Mouse (Mus musculus) heart, postnatal 25 days (tissue): ENCODE results near the gene Zdhhc5. TPM values are rescaled to one million over a fixed set of nuclear protein-coding genes. Genes with fewer than 3 reads are reported as not detected.

ENCODE experiments used
- DNase-seq: peaks from one replicate; pipeline ENCODE4 v3.0.0; 2022; ENCODE audit warnings: low spot score
- intact Hi-C: fragments of 180-260 bp; cut with DNase I; formaldehyde crosslinking; loops from one replicate; pipeline ENCODE4 v1.15.1; 2025
- total RNA-seq, 2 experiments: library from RNA; stranded (reverse); gene quantifications; 2 replicates each; pipeline ENCODE4 v1.2.3; 2021

The Zdhhc5 gene
- total RNA-seq, result 10 to 100 TPM; 61.4 to 62.1 TPM

DNA sequence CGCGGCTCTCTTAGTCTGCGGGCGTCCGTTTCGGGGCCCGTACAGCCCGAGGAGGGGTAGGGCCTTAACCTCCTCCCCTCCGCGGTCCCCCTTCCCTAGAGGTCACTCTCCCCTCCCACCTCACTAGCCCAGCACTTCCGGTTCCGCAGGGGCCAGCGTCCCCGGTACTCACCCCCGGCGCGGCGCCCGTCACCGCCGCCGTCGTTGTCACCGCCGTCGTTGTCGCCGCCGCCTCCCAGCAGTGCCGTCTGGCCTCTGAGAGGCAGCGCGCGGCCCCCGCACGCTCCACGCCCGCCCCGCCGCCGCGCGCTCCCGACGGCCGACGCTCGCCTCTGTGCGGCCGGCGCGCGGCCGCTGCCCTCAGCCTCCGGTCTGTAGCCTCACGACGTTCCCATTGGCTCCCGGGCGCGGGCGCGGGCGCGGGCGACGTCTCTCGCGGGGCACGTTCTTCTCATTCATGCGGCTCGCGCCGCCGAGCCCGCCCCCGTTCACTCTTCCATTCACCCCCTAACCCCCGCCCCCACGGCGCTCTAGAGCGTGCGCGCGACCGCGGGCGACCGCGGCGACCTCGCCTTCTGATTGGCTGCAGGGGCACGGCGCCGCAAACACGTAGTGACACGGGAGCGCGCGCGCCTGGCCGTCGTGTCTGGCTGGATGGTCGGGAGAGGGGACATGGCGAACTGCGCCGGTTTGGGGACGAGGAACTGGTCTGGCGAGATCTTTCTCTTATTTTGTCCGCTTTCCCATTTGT is at the start of gene Zdhhc5:
TSS of gene Zdhhc5 (minus strand) at position 370 of the 751 bp plus-strand sequence.
- intact Hi-C loops, result loop anchor here (5.0 kb wide), 1 partner anchor 38 kb away; the partner anchor contains the start of genes Gm28635, Med19 and Tmx2
- peak; percentile 98 for DNase-seq

DNA sequence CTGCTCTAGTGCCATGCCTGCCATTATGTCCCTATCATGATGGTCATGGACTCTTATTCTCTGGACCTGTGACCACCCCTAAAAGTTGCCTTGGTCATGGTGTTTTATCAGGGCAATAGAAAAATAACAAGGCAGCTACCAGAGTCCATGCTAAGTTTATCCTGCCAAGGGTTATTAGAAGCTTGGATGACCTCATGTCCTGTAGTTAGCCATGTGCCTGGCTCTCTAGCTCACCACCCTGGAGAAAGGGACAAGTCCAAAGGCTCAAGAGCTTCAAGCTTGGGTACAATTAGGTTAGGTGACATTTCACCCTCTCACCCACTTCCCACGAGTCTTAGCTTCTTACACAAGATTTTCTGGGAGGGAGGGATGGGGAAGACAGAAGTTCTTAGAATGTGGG is 47.8 kb upstream of the Zdhhc5 start:
- intact Hi-C loops, result loop anchor here (5.0 kb wide), 1 partner anchor 34 kb away; the partner anchor contains the start of gene Ube2l6
- DNase-seq, result no peak

DNA sequence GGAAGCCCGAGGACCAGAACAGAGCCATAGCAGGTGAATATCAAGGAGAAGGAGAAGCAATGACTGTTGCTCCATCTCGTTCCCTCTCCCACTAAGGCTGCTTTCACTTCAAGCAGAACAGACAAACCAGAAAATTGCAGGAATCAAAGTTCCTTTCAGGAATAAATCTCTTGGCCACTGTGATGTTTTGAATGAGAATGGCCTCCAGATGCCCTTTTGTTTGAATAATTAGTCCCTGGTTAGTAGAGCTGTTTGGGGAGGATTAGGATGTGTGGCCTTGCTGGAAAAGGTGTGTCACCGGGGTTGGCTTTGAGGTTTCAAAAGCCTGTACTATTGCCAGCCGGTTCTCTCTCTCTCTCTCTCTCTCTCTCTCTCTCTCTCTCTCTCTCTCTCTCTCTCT is 47.3 kb upstream of the Zdhhc5 start:
- no peak for DNase-seq
- intact Hi-C loops, result loop anchor here (5.0 kb wide), 1 partner anchor 35 kb away; the partner anchor contains the start of gene Ube2l6

DNA sequence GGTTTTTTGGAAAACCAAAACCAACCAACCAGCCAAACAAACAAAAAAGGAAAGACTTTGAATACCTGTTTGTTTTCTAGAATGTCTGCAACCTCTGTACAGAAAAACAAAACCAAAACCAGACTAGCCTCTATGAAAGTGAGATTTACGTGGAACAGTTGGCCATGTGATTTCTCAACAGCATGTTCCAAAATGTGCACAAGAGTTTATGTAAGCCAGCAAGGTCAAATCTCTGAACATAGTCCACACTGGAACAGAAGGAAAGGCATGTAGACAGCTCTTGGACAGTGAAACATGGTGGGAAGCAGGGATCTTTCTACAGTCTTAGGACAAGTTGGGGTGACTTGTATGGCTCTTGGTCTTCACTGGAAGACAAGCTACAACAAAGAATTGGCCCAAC is 46.9 kb upstream of the Zdhhc5 start:
- intact Hi-C loops, result loop anchor here (5.0 kb wide), 1 partner anchor 35 kb away; the partner anchor contains the start of gene Ube2l6

DNA sequence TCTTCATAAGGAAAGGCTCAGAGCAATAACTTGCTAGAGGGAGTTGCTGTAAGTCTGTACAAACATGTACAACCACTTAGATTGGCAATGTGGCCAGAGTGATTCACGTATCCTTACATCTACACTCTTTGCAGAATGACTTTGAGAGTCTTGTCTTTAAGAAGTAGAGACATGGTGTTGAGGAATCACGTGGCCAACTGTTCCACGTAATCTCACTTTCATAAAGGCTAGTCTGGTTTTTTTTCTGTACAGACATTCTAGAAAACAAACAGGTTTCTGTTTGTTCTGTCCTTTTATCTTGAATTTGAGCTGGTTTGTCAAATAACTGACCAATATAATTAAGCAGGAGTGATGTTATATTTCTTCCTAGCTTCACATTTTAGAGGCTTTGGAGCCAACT is 46.3 kb upstream of the Zdhhc5 start:
- no peak for DNase-seq
- intact Hi-C loops, result loop anchor here (5.0 kb wide), 1 partner anchor 36 kb away; the partner anchor contains the start of gene Ube2l6

More for the DNA sequence above, 46.9 kb upstream of the Zdhhc5 start:
- no peak for DNase-seq

DNA sequence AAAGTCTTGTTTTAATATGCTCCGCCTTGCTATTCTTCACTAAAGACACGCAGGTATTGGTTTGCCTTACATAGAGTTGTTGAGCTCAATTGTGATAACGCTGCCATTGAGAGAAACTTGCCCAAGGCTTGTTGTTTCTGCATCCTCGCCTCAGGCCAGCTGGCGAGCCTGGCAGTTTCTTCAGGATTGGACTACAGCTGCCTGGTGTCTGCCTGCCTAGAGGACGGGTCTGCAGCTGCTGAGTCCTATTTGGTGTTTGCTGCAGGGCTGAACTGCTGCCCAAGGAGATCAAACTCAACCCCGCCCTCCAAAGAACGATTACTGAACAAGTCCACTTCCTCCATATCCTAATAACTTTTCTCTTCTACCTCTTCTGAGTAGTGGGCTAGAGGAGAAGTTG is 45.8 kb upstream of the Zdhhc5 start:
- intact Hi-C loops, result loop anchor here (5.0 kb wide), 1 partner anchor 37 kb away; the partner anchor contains the start of gene Ube2l6
- no peak for DNase-seq

DNA sequence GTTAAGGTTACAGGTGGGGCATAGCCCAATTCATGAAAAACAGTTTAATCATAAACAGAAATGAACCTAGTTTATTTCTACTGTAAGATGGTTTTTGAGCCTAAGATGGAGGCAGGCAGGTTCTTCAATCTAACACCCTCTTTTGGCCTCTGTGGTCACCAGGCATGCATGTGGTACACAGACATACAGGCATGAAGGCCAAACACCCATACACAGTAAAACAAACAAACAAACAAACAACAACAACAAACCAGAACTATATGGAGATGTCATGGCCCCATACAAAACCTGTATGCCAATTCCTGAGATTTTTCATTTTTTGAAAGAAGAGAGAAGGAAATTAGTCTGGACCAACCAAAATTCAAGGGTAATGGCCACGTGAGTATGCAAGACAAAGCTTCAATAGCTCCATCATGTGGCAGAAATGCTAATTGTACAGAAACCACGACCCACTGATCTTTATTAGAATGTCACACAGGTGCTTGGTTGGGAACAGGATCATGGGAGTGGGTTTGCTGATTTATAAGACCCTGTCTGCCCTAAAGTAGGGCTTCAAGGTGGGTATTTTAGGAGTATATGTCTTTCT is 43.7 kb upstream of the Zdhhc5 start:
- no peak for DNase-seq
- intact Hi-C loops, result no loop called here

DNA sequence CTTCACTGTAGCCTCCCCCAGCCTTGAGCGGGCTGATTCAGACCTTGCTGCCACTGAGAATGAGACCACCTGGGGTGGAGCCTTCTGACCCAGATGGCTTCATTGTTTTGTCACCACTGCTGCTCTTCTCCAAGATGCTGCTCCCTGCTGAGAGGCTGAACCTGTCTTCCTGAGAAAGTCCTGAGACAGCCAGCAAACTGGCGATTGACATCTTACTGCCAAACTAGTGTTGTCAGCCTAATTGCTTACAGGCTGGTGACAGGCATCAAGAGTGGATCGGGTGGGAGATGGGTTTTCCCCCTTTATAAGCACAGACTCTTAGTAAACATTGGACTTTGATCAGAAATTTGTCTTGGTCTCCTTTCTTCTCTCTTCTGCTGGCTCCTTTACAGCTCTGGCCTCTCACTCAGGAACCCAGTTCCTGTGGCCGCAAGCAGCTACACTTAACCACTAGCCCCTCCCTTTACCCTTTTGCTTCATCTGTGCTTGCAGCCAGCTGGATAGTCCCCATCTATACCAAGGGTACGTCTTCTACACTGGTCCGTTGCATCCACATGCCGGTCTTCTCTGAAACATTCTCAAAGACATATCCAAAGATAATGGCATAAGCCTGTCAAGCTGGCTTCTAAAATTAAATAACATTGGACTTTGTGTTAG is 42.2 kb upstream of the Zdhhc5 start:
- intact Hi-C loops, result loop anchor here (2.0 kb wide), 1 partner anchor 16 kb away; no protein-coding TSS in a partner anchor
- DNase-seq, result no peak

DNA sequence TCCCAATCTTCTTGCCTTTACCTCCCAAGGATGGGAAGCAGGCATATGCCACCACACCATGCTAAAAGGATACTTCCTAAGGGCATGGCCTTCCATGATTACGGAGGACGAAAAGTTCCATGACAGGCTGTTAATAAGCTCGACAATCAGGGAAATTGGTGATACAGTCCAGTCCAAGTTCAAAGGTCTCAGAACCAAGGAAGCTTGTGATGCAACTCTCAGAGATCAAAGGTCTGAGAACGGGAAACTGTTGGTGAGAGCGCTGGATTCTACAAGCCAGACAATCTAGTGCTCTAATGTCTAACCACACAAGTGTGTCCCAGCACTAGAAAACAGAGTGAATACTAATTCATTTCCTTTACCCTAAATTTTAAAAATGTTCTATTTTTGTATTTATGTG is 41.3 kb upstream of the Zdhhc5 start:
- intact Hi-C loops, result loop anchor here (2.0 kb wide), 1 partner anchor 15 kb away; no protein-coding TSS in a partner anchor
- no peak for DNase-seq

DNA sequence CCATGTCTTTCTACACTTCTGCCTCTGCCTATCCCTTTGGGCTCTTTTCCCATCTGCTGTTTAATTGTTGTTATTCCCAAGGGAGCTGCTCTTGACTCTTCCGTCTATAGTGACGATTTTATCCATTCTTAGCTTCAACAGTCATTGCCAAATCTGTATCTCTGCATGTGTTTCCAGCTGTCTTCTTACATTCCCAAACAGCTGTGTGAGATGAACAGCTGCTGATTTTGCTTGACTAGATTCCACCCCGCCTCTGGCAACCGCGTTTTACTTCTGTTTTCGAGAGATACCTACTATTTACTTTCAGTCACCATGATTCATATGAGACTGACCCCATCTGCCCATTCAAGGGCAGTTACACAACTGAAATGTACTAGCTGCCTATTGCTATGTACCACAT is 35.1 kb upstream of the Zdhhc5 start:
- no peak for DNase-seq

DNA sequence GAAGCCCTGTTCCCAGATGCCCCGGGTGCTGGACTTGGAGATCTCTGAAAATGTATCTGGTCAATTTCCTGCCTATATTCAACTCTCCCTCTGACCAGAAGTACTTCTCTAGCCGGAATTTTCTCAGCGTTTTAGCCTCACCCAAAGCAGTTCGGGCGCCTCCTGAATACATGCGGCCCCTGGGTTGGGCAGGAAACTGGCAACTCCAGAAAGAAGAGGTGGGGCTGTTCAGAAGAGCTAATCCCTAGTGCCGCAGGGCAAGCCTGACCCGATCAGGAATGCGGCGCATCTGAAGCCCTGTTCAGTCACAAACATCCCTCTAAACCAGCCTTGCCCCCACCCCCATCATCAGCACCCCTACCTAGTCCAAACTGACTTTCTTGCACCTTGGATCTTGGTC is 29.1 kb upstream of the Zdhhc5 start:
- no peak for DNase-seq

More for the DNA sequence above, 35.1 kb upstream of the Zdhhc5 start:
- intact Hi-C loops, result no loop called here

DNA sequence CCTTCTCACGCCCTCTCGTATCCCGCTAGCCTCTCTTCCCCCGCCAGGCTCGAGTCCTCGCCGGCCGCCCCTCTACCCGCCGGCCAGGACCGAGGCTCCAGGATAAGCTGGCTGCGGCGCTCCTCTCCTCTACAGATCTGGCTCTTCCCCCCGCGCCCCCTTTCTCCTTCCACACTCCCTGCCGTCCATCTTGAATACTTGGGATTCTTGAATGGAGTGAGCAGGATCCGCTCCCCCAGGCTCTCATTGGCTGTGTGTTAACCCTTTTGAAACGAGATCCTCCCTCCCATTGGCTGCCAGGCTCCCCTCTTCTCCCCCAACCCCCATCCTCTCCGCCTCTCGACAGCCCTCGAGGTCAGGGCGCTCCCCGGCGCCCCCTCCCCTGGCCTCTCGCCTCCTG is 28.6 kb upstream of the Zdhhc5 start, which contains the start of gene Gm19426:
TSS of gene Gm19426 (minus strand) at position 95 of the 400 bp plus-strand sequence.
- intact Hi-C loops, result loop anchor here (5.0 kb wide), 1 partner anchor 54 kb away; the partner anchor contains the start of gene Ube2l6

More for the DNA sequence above, 29.1 kb upstream of the Zdhhc5 start:
- intact Hi-C loops, result loop anchor here (5.0 kb wide), 1 partner anchor 53 kb away; the partner anchor contains the start of gene Ube2l6

DNA sequence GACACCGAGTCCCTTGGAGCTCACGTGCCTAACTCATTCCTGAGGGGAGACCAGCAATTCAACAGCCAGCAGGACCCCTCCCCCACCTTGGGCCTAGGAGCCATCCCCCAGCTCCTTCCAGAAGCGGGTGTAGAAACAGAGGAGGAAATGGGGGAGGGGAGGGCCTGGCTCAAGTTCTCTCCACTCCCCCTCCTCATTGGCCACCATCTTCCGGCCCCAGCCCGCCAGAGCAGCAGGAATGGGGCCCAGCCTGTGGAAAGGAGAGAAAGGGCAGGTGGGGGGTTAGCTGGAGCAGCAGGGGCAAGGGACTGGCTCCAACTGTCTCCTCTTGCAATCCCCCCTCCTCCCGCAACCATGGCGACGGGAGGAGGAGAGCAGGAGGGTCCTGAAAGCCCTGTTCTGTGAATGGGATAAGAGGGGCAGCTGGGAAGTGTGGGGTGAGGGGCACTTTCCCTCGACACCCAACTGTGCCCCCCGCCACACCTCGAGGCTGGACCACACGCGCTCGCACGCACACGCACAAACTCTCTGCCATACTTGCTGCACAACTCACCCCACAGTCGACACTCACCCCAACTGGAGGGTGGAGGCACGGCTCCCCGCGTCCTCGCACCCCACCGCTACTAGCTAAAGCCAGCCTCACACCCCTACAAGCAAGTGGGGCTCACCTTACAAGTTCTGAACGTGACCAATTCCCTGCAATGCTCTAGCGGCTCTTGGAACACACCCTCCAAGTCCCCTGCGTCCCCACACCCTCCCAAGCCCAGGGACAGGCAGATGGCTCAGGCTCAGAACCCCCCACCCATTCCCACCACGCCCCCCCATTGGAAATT is 27.7 kb upstream of the Zdhhc5 start:
- intact Hi-C loops, result loop anchor here (5.0 kb wide), 1 partner anchor 55 kb away; the partner anchor contains the start of gene Ube2l6
- DNase-seq, result no peak

More for the DNA sequence above, 28.6 kb upstream of the Zdhhc5 start, which contains the start of gene Gm19426:
- DNase-seq, result peak; percentile 62

DNA sequence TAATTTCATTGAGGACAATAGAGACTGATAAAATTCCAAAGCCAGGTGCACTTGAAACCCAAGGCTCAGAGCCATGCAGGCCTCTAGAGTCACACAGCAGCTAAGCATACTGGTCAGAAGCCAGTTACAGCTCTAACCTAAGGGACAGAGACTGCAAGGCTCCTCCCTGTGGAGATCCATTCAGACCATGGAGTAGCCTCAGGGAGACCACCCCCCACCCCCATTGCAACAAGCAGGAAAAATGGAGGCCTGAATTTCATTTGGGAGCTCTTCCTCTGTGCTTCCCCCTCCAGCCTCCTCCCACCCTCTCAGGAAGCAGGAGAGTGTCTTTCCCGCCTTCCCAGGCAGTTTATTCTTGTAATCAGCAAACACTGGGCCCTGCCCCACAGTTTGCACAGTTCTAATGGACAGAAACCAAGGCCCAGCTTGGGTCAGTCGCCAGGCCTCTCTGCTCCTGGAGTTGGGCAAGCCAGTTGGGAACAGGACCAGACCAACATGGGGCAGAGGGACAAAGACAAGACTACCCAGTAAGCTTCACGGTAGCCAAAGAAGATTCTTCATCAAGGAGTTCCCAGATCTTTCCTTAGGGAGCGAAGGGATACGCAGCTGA is 27.0 kb upstream of the Zdhhc5 start:
- DNase-seq, result no peak
- intact Hi-C loops, result loop anchor here (2.0 to 5.0 kb wide), 2 partner anchors 15 to 55 kb away; partner anchors contain the start of gene Ube2l6

DNA sequence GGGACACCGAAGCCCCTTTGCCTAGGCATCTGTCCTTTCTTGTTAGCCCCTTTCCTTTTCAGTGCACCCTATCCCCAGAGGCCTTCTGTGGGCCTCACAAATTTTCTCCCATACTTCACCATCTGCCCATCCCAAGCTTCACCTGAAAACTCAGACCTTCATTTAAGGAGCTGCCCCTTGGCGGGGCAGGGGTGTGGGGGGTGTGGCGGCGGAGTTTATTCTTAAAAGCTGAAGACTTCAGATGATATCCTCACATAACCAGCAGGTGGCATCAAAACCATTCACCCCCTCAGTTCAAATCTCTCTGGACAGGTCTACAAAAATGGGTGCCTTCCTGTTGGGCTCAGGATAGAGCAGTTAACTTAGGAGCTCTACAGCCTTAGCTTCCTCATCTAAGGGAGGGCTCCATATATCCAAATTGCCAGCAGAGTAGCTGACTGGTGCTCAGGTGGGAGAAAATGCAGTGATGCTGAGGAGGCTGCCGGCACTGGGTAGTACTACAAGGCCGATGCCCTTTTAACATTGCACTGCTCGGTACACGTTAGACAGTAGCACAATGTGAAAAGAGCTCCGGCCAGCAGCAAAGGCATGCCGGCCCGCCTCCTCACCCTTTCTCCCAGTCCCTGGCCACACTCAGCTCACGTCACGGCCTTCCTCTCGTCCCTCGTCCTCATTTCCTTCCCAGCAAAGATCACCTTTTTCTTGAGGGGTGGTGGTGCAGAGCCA is 25.8 kb upstream of the Zdhhc5 start:
- intact Hi-C loops, result loop anchor here (2.0 to 5.0 kb wide), 2 partner anchors 16 to 57 kb away; partner anchors contain the start of gene Ube2l6
- DNase-seq, result no peak

DNA sequence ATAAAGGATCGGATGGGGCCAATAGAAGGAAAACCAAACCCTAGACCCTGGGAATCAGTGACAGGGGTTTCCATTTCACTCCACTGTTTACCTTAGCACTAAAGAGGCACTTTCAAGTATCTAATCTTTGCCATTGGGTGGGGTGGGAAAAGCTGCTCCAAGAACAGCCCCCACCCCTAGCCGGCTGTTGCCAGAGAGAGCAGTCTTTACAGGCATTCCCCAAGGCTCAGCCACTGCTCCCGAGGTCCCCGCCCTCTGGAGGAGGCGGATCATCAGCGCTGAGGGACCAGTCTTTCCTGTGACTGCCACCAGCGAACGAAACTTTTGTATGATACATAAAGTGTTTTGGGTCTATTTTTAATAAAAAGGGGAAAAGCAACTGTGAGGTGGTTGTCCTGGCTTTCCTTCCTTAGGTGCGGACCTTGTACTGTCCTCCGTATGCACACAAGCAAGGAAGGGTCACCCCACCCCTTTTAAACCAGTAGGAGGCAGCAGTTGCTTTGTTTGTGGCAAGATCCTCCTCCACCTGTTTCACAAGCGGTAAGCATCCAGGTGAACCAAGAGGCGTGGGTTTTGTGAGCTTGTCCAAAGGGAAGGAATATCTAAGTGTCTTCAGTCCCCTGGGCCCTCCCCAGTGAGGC is 23.4 kb upstream of the Zdhhc5 start:
- intact Hi-C loops, result no loop called here
- no peak for DNase-seq

DNA sequence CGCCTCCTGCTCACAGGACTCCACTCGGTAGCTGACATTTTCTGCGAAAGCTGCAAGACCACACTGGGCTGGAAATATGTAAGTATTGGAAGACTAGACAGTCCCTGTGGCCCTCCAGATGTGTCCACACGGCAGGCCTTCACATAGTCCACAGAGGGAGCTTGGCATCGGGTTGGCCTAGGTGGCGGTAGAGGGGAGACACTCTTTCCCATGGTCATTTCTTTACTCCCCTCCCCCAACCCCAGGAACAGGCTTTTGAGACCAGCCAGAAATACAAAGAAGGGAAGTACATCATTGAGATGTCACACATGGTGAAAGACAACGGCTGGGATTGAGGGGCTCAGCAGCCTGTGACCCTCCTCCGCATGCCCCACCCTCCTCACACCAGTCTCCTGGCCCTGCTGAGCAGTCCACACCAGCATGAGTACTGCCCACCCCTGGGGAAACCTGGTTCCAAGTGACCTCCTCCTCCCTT is 22.5 kb upstream of the Zdhhc5 start:
- intact Hi-C loops, result no loop called here
- no peak for DNase-seq
